Comparison of ENCODE assay signal across 8 mouse cellular contexts in the genomic region with DNA sequence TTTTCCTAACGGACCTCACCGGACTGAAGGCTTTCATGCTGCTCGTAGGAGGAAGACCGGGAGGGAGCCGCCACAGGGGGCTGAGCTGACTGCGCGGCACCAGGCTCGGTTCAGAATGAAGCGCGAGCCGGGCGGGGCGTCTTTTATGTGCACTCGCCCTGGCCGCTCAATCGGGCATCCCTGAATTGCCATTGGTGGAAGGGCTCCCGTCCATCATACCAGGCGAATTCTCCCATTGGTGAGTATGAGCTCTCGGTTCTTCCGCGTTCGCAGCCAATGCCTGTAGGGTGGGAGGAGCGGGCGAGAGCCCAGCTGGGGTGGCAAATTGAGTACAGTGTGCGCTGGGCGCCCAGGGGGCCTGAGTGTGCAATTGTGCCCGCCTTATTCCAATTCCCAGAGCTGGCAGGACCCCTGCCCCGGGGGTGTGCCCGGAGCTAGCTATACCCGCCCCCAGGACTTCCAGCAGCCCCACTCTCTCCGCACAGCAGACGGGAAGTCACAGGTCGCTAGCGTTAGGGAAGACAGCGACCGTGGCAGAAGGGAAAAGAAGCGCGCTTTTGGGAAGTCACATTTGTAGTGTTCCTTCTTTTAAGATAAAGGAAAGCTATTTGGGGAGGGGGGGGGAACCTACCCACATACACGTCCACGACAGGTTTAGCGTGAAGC. TPM values are rescaled to one million over a fixed set of nuclear protein-coding genes. Genes with fewer than 3 reads are reported as not detected.
DNase-seq lines count a peak whose midpoint lies in the region; ATAC-seq lines count a peak whose summit lies in the region.

No protein-coding gene starts in this region.

- DNase-seq in adrenal gland, adult (ENCODE audit: inconsistent age in 2 of 2, low spot score in 1 of 2): peak; percentile 99 to 100
- DNase-seq in embryo, embryonic 10.5 days (ENCODE audit: low spot score): peak; percentile 99
- peak; percentile 96 for DNase-seq in gastrocnemius, postnatal 14 days
- peak; percentile 95 to 98 for DNase-seq in left cerebral cortex, adult 9 months (ENCODE audit: low spot score in 2 of 2)
- peak; percentile 99 for DNase-seq in right cerebral cortex, adult 2 months (ENCODE audit: low spot score in 2 of 2)
- DNase-seq in urinary bladder, postnatal 10 days (ENCODE audit: low spot score): peak; percentile 91

- H3K27me3 ChIP-seq in megakaryocyte, embryonic 14.5 days (replicated peaks): peaks cover 53% of the 10 kb centered on the region

- peaks cover 82% of the 10 kb centered on the region for H3K4me1 ChIP-seq in megakaryocyte, embryonic 14.5 days

- H3K36me3 ChIP-seq in megakaryocyte, embryonic 14.5 days (replicated peaks; ENCODE audit: low read length): peaks cover 8% of the 10 kb centered on the region

- intact Hi-C loops in gastrocnemius, postnatal 14 days (cut with DNase I; ENCODE audit: low total_unique reads): loop anchor here (10.0 kb wide), 1 partner anchor 979 kb away; no protein-coding TSS in a partner anchor

- peak; percentile 89 for ATAC-seq in inflammation-experienced regulatory T-cells, adult 6 months

- H3K9me3 ChIP-seq in megakaryocyte, embryonic 14.5 days: no peaks in the 10 kb centered on the region

- H3K4me3 ChIP-seq in megakaryocyte, embryonic 14.5 days (replicated peaks): peak overlapping the region; percentile 95

RNA-seq across cellular contexts. Expression of gene Id2, which starts 0.8 kb away (rescaled TPM):
- total RNA-seq in gastrocnemius, postnatal 14 days (2021): 1 to 10 TPM; 6.5 to 8.0 TPM
- polyA plus RNA-seq in inflammation-experienced regulatory T-cells, adult 6 months (2017; shearing (Covaris generic)): 1,000 to 10,000 TPM in 1 of 3 experiments, 100 to 1,000 TPM in 2; 414 to 1,496 (median 414) TPM
- polyA plus RNA-seq in megakaryocyte, embryonic 14.5 days (2012; ENCODE audit: insufficient read depth, low replicate concordance): 8.1 TPM in 1 of 2 replicates, not detected in the other

Comparison
In these comparisons a context has a peak if more than half of its experiments do, and no peak if none do; other contexts are left out.
1. Peak in every context shown above with its lines: DNase-seq, ATAC-seq and H3K4me3 ChIP-seq.
2. RNA of gene Id2, which starts 0.8 kb away (polyA plus RNA-seq): 414 to 1,496 TPM in inflammation-experienced regulatory T-cells, adult 6 months; 8.1 TPM in megakaryocyte, embryonic 14.5 days; every median in the first group is over 10 times any median in the second.